Mouse (Mus musculus) frontal cortex, postnatal 25 days (tissue): Measurements from ENCODE around the gene M6pr.
"Not testable (repeated sequence)": the region's sequence is repeated elsewhere in the genome, so short reads cannot be mapped to it uniquely, and the experiment has no call there.

ENCODE experiments used
- DNase-seq, 2 experiments: peaks; one replicate each; pipeline ENCODE4 v3.0.0; 2022; ENCODE audit warnings: low spot score in 2 of 2

The M6pr gene

DNA sequence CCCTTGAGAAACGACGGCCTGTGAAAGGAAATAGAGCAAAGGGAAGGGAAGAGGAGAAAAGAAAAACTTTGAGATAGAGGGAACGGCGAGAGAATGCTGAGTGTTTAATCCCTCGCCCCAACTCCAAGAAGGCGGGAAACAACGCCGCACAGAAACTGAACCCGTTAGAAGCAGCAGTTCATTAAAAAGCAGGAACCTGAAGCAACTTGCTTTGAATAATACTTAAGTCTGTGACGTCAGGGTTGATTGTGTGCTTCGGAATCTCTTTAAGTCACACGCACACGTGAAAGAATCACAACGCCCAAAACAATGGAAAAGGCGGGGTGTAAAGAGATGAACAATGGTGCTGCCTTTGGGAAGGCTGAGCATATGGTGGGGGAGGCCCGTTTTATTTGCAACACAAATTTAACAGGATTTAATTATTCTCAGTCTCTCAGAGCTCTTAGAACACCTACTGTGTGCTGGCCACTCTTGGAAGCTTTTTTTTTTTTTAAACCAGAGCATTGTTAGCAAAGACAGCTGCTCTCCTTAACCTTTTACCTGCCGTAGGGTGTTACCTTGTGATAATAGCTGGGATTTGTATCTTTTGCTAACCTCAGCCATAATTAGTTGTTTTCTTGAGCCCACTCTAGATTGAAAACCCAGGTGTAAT lies 32.0 kb downstream of the M6pr start, which contains the start of gene Phc1:
Gene Phc1 (minus strand): TSS at position 213 of the 652 bp plus-strand sequence.
- DNase-seq = peak in 1 of 2 experiments; percentile 9

DNA sequence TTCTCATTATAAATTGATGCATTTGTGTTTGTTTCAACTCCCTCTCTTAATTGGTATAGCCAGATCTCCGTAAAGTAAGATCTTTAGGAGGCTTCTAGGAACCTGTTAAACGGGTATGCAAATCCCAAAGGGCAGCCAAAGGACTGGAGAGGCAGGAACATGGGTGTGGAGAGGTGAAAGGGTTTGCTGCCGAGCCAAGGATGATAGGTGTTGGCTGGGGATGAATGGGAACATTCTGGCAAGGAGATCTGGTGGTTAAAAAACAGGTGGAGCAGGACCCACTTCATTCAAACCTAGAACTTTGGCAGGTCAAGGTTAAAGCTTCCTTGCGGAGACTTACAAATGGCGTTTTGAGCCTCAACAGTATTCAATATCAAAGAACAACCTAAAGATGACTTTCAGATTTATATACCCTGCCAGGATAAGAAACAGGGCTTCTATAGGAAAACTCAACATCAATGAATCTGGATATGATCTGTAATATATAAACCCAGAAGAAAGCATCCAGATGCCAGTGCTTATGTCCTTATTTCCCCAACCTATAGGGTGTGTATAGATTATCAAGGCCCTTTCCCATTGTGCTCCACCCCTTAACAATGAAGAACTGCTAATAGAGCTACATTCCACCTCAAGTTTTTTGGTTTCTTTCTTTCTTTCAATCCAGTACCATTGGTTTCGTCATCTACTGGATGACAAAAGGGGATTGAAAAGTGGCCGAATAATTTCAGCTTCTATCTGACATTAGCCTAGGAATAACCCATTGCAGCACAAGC lies 32.7 kb downstream of the M6pr start:
- DNase-seq = no peak

DNA sequence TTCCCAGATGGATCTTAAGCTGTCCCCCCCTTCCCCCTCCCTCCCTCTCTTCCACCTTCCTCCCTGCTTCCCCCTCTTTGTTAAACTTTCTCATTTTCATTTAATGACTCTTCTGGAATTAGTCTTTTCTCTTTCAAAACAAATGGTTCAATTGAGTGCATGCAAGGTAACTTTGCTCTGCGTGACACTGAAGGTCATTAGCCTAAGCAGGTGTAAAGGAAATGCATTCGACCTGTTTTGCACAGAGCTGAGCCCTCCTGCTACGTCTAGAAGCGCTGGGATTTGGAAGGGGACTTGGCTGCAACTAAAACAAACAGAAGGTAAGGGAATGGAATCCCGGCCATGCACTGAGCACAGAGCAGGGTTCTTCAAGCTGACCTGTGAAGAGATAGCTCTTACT lies 33.6 kb downstream of the M6pr start:
- DNase-seq = no peak

DNA sequence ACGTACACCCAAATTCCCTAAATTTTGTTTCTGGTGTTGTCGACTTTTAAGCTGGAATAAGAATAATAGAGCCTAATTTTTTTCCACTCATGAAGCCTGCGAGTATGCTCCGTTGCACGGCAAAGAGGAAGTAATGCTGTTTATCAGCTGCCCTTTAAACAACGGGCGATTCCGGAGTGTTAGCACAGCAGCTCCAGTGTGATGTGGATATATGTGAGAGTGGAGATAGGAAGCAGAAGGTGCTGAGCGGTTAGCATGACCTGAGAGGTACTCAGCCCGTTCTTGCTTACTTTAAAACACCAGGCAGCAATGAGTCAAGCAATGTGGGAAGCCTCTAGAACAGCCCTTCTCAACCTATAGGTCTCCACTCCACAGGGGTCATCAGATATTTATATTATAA lies 35.2 kb downstream of the M6pr start:
- DNase-seq = no peak

DNA sequence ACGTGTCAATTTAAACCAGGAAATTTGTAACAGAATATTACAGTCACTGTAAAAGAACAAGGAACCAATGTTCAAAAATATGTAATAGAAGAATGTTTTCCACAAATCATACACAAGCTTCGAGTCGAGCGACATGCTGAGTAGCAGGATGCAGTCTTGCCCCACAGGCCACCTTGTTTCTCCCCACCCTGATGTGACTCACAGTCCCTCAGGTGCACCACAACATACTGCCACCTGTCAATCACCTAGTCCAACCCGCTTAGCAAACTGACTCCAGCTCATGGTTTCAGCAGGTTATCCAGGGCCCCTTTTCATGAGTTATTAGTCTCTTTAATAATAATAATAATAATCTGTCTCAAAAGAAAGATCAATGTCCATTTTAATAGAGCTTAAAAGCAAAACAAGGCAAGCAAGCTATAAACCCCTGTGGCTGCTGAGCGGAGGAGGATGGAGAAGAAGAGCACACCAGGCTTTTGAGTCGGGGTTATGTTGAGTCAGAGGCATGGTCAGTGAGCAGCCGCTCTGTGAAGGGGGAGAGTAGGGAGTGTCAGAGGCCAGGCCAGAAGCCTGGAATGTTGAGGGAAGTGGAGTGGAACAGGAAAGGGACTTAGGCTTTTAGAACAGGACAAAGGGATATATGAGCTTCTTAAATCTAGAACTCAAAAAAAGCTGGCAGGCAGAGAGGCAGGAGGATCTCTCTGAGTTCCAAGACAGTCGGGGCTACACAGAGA lies 36.0 kb downstream of the M6pr start:
- DNase-seq = no peak

DNA sequence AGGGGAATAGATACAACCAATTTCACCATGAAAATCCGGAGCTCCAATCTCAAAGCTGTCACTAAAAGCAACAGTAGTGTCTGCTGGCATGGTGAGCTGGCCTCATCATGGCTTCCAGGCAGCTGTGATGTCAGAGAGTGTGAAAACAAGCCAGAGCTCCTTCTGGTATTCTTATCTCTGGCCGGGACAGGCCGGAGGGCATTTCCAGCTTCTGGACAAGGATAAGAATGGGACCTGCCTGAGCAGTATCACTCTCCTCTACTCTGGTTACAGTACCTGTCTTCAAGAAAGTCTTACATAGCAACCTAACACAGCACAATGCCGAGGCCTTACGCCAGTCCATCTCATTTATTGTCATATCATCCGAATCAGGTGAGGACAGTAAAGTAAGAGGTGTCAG lies 37.2 kb downstream of the M6pr start:
- no peak for DNase-seq

DNA sequence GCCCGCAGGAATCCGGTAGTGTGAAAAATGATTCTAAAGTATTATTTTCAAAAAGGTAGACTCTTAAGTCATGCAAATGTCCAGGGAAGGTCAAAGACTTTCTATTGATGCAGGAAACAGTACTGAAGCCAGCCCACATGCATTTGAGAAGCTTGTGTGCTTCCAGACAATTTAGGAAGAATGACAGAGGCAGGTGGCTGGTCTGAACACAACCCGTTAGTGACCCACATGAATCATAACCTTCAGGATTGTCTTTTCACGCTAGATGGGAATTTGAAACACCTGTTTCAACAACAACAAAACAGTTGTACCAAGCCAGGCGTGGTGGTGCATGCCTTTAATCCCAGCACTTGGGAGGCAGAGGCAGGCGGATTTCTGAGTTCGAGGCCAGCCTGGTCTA lies 37.9 kb downstream of the M6pr start:
- DNase-seq = no peak

DNA sequence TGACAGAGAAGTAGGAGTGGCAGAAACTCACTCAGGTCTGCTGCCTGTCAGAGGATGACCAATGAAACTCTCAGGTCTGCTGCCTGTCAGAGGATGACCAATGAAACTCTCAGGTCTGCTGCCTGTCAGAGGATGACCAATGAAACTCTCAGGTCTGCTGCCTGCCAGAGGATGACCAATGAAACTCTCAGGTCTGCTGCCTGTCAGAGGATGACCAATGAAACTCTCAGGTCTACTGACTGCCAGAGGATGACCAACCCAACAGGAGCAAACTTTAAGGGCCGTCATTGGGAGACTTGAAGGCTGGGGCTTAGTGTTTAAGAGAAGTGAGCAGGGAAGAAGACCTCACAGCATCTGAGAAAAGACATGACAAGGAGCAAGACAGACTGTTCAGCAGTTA lies 38.8 kb downstream of the M6pr start:
- DNase-seq = not testable (repeated sequence)

DNA sequence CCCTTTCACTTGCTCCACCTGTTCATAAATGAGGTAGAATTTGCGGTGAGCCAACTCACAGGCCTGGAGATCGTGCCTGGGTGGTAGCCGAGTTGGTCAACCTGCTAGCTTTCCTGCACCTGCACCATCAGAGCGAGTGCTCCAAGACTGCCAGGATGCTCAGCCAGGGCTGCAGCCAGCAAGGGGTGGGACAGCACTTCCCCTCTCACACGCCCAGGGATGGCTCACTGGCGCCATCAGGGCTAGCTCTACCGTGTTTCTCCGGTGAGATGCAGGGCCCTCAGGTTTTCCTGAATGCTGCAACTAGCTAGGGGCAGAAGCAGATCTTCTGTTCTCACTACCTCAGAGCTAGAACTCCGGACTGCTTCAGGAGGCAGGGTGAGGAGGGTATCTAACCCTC lies 47.4 kb downstream of the M6pr start:
- DNase-seq = no peak

DNA sequence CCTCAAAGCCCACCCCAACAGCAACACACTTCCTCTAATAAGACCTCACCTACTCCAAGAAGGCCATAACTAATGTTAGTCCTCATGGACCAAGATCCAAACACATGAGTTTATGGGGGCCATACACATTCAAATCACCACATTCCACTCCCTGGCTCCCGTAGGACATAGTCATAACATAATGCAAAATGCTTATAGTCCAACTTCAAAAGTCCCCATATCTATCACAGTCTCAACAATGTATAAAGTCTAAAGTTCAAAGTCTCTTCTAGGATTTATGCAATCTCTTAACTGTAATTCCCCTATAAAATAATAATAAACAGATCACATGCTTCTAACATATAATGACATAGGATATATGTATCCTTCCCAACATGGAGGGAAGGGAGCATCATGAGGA lies 48.6 kb downstream of the M6pr start:
- no peak for DNase-seq

DNA sequence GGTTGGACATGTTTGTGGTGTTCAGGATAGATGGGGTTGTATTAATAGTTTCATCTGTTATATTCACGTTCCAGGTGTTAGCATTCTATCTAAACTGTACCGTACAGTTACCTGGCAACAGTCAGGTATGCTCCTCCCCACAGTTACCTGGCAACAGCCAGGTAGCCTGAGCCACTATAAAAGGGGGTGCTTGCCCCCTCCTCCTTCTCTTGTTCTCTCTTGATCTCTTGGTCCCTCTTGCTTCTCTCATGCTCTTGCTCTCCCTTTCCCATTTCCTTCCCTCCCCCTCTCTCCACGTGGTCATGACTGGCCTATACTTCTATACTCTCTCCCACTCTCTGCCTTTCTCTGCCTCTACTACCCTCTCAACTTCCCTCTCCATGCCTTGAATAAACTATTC lies 57.2 kb downstream of the M6pr start:
- DNase-seq = no peak

DNA sequence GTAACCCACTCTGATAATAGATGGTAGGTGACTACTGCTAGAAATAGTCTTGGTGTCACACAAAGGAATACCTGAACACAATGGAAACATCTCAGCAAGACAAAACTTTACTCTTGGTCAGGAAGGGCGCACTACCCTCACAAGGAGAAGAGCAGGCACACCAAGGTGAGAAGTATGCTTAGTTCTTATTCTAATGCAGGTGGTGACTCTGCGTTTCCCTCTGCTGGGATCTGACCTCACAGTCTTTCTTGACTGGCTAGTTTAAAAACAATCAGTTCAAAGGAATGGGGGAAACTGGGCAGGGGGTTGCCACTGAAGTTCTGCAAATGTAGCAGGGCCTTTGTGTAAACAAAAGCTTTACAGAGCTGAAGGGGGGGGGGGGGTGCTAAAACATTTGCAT lies 57.8 kb downstream of the M6pr start:
- DNase-seq = no peak

DNA sequence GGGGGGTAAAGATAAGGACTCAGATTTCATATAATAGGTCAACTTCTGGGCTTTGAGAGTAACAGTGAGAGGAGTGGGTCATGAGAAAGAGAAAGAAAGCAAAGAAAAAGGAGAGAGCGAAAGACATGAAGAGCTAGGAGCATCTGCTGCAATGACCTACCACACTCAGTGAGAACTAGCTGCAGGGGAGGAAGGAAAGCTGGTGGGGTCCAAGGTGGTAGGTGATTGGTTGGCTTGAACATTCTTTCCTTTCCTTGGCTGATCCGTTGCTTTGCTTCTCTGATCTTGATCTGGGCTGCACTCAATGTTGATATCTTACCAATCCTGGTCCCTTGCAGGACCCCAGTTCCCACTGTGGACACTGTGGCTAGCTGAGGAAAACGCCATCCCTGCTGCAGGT lies 58.5 kb downstream of the M6pr start:
- DNase-seq = no peak
